Mouse (Mus musculus) stomach, postnatal 0 days (tissue): Measurements from ENCODE around the gene Erc2.

ENCODE experiments used
- CTCF ChIP-seq: IDR thresholded peaks from 2 replicates; pipeline ENCODE4 v1.5.1; 2016; ENCODE audit warnings: antibody characterized with exemption, low read depth, mild to moderate bottlenecking, moderate library complexity
- EP300 ChIP-seq: optimal IDR thresholded peaks from 2 replicates; pipeline ENCODE3; 2016; ENCODE audit warnings: antibody characterized with exemption

DNA sequence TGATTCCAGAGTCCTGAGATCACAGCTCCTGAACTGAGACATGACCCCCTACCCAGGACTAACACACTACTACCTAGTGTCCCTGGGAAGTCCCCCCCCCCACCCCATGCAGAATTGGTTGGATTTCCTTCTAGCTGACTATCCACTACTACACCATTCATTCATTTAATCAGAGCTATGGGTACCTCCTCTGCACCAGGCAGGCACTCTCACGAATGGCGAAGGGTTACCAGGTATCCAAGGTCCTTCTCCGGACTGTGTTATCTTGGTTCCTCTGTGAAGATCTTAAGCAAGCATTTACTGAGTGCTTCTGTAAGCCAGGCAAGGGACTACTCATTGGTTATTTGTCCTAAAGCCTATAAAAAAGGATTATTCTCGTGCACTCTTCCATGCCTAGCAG, 737.8 kb downstream of the Erc2 start:
- TF ChIP-seq CTCF, result no peak
- no peak for TF ChIP-seq EP300
